Mouse (Mus musculus) kidney, adult 2 months (tissue): ENCODE results near the gene Mical3. TPM values are rescaled to one million over a fixed set of nuclear protein-coding genes. Genes with fewer than 3 reads are reported as not detected.
A peak's percentile ranks its signal among the peaks of the same experiment; 100 is the strongest.

Source experiments
- DNase-seq: peaks from one replicate; pipeline ENCODE4 v3.0.0; 2021
- H3K27ac ChIP-seq: fragments of 200-500 bp; 2 replicates; pipeline ENCODE4 v1.5.1; 2012; ENCODE audit warnings: low read depth, low read length, control low read depth, inconsistent platforms; ENCODE audit not compliant: insufficient read depth
- H3K27me3 ChIP-seq: fragments of 200-500 bp; replicated peaks from 2 replicates; pipeline ENCODE4 v1.6.1; 2012; ENCODE audit warnings: mild to moderate bottlenecking, moderate library complexity, low read length, inconsistent platforms; ENCODE audit not compliant: control insufficient read depth, insufficient read depth
- H3K36me3 ChIP-seq: fragments of 200-500 bp; 2 replicates; pipeline ENCODE4 v1.6.1; 2012; ENCODE audit warnings: mild to moderate bottlenecking, moderate library complexity, low read length, inconsistent platforms; ENCODE audit not compliant: control insufficient read depth, insufficient read depth
- H3K4me1 ChIP-seq: fragments of 200-500 bp; 2 replicates; pipeline ENCODE4 v1.6.1; 2011; ENCODE audit warnings: low read length; ENCODE audit not compliant: control insufficient read depth, insufficient read depth
- H3K4me3 ChIP-seq: fragments of 200-500 bp; 2 replicates; pipeline ENCODE4 v1.5.1; 2011; ENCODE audit warnings: mild to moderate bottlenecking, low read depth, low read length, control low read depth; ENCODE audit not compliant: insufficient read depth
- CTCF ChIP-seq: fragments of 200-500 bp; conservative IDR thresholded peaks from 2 replicates; pipeline ENCODE4 v1.5.1; 2011; ENCODE audit warnings: low read depth, mild to moderate bottlenecking, control low read depth, low read length, moderate library complexity, mixed read lengths; ENCODE audit not compliant: insufficient read depth, insufficient read length
- POLR2A ChIP-seq: fragments of 200-500 bp; IDR thresholded peaks from one replicate; pipeline ENCODE4 v1.6.1; 2011; ENCODE audit warnings: low read depth, low read length, control low read depth
- WGBS: fragments of 180-500 bp; shearing (Covaris S2); methylation state at CpG from one replicate; pipeline ENCODE4 v1.1.7; 2018; 5-methylcytosine and 5-hydroxymethylcytosine counted together
- polyA plus RNA-seq: library from polyadenylated mRNA; depleted of rRNA; stranded (reverse); fragments of >200 nt; gene quantifications from 2 replicates; pipeline ENCODE4 v1.2.3, GENCODE M21; 2012

Mical3 gene
- polyA plus RNA-seq, 1 experiment: 16.1 TPM

DNA sequence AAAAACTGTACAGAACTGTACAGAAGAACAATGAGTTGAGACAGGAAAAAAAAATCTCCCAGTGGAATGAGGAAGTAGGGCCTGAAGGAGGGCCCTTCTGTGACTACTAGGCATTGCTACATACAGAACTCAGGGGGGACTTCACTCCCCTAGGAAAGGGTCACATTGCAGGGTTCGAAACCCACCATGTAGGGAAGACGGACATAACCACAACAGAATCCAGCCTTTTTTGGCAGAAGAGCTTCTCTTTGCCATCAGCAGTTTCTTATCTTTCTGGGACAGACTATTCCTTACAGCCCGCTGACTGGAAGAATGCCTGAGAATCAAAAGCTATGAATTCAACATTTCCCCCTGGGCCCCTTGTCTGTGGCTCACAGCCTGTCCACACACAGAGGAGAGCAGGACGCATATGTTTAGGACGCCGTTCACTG is 46.7 kb downstream of the Mical3 start:
- H3K27ac ChIP-seq: peak overlapping the region; percentile 2; the same call in 1 of the 2 replicates
- DNase-seq: no peak
- H3K4me3 ChIP-seq: no peak overlapping the region
- peaks cover 56% of the 10 kb centered on the region for H3K4me1 ChIP-seq
- H3K36me3 ChIP-seq: no peaks in the 10 kb centered on the region
- no peaks in the 10 kb centered on the region for H3K27me3 ChIP-seq
- TF ChIP-seq POLR2A: no peak
- TF ChIP-seq CTCF: no peak
- WGBS: 65% methylated on average over 6 of the region's 6 CpGs

GRCm38 (mm10) chr6:121082094-121082473 is 48.7 kb downstream of the Mical3 start:
- Histone ChIP-seq H3K27ac (peak overlapping the region; percentile 6; the same call in 1 of the 2 replicates), H3K4me1 (peaks cover 46% of the 10 kb centered on the region), H3K36me3 (no peaks in the 10 kb centered on the region), H3K27me3 (no peaks in the 10 kb centered on the region), H3K4me3 (no peak overlapping the region)
- 50% methylated on average over 10 of the region's 10 CpGs for WGBS
- TF ChIP-seq CTCF (no peak), POLR2A (no peak)
- DNase-seq: peak; percentile 49

GRCm38 (mm10) chr6:121081288-121082093 is 49.3 kb downstream of the Mical3 start:
- 40% methylated on average over 26 of the region's 26 CpGs for WGBS

DNA sequence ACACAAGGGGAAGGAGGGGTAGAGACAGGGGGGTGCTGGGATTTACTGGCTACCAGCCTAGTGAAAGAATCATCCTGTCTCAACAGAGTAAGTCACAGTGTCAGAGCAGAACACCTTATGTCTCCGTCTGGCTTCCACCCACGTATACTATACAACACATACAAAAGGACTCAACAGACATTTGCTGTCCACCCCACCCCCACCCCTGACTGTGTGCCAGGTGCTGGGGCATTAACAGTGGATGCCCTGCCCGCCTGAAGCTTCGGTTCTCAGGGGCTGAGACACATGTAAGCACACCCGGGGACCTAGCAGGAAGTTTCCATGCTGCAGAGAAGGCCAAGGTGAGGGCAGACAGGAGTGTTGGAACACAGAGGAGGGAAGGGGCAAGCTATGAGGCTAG is 52.6 kb downstream of the Mical3 start:
- WGBS: 63% methylated on average over 5 of the region's 5 CpGs
- Histone ChIP-seq H3K36me3 (no peaks in the 10 kb centered on the region), H3K27ac (no peak overlapping the region), H3K4me3 (no peak overlapping the region), H3K27me3 (no peaks in the 10 kb centered on the region), H3K4me1 (peaks cover 26% of the 10 kb centered on the region)
- DNase-seq: no peak
- TF ChIP-seq POLR2A: no peak
- no peak for TF ChIP-seq CTCF

More at GRCm38 (mm10) chr6:121081288-121082093, 49.3 kb downstream of the Mical3 start:
- H3K36me3 ChIP-seq: no peaks in the 10 kb centered on the region
- no peaks in the 10 kb centered on the region for H3K27me3 ChIP-seq
- TF ChIP-seq CTCF: no peak
- no peak for TF ChIP-seq POLR2A
- H3K27ac ChIP-seq: 0 out of 2 replicates have a peak overlapping the region, but pooled peaks have one; percentile 1
- peak; percentile 37 for DNase-seq
- no peak overlapping the region for H3K4me3 ChIP-seq
- peaks cover 40% of the 10 kb centered on the region for H3K4me1 ChIP-seq

- no peak for TF ChIP-seq POLR2A
- no peak for TF ChIP-seq CTCF
- peaks cover 20% of the 10 kb centered on the region for H3K4me1 ChIP-seq
- no peak overlapping the region for H3K27ac ChIP-seq
- WGBS: 76% methylated on average over 12 of the region's 12 CpGs
- no peaks in the 10 kb centered on the region for H3K27me3 ChIP-seq
- no peaks in the 10 kb centered on the region for H3K36me3 ChIP-seq
- H3K4me3 ChIP-seq: no peak overlapping the region
- DNase-seq: no peak
Measured at GRCm38 (mm10) chr6:121076929-121077566, 53.8 kb downstream of the Mical3 start.

- H3K4me1 ChIP-seq: peaks cover 9% of the 10 kb centered on the region
- no peaks in the 10 kb centered on the region for H3K36me3 ChIP-seq
- 100% methylated on average over 1 of the region's 1 CpGs for WGBS
- no peak overlapping the region for H3K4me3 ChIP-seq
- no peak for DNase-seq
- H3K27me3 ChIP-seq: no peaks in the 10 kb centered on the region
- no peak overlapping the region for H3K27ac ChIP-seq
- TF ChIP-seq CTCF (no peak), POLR2A (no peak)
Measured at GRCm38 (mm10) chr6:121075763-121076162, 55.0 kb downstream of the Mical3 start.

DNA sequence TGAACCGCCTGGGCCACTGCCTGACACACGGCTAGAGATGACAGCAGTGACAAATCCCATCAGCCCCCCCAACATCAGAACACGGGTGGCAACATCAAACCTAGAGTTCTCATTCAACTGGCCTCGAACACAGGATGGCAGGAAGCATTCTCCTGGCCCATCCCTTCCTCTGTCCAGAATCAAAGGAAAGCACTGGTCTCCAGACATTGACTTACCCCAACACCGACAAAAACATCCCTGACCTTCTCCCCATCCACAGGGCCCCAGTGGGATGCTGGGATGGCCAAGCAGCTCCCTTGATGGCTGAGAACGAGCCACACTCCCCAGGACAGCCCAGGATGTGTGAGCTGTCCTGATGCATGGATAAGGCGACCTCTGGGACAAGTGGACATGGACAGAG is 57.5 kb downstream of the Mical3 start:
- H3K36me3 ChIP-seq: no peaks in the 10 kb centered on the region
- no peak for DNase-seq
- H3K4me3 ChIP-seq: no peak overlapping the region
- peaks cover 13% of the 10 kb centered on the region for H3K4me1 ChIP-seq
- H3K27me3 ChIP-seq: no peaks in the 10 kb centered on the region
- WGBS: 74% methylated on average over 7 of the region's 7 CpGs
- no peak for TF ChIP-seq POLR2A
- no peak for TF ChIP-seq CTCF
- no peak overlapping the region for H3K27ac ChIP-seq
